Mouse (Mus musculus) lung, adult 2 months (tissue): ENCODE data around the gene Coro1c.

Source experiments
- CTCF ChIP-seq: fragments of 200-500 bp; IDR thresholded peaks from 2 replicates; pipeline ENCODE4 v1.5.1; 2011; ENCODE audit warnings: mild to moderate bottlenecking, low read length, control low read depth; ENCODE audit not compliant: insufficient read depth
- POLR2A ChIP-seq: fragments of 200-500 bp; IDR thresholded peaks from 2 replicates; pipeline ENCODE4 v1.6.1; 2011; ENCODE audit warnings: low read depth, mild to moderate bottlenecking, control low read depth, low read length, borderline replicate concordance; ENCODE audit errors: extremely low read depth

DNA sequence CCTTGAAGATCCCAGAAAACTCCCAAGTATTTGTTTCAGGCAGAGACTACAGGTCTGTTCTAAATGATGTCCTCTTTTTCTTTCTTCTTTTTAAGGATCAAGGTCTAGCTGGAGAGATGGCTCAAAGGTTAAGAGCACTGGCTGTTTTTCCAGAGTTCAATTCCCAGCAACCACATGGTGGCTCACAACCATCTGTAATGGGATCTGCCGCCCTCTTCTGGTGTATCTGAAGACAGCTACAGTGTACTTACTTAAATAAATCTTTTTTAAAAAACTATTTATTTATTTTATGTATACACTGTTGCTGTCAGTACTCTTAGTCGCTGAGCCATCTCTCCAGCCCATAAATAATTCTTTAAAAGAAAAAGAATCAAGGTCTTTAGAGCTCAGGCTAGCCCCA lies 38.7 kb upstream of the Coro1c start:
- TF ChIP-seq CTCF (no peak), POLR2A (no peak)
